Mouse (Mus musculus): ENCODE data around the gene Slc4a1. TPM values are rescaled to one million over a fixed set of nuclear protein-coding genes. Genes with fewer than 3 reads are reported as not detected.
"Not testable (repeated sequence)": the region's sequence is repeated elsewhere in the genome, so short reads cannot be mapped to it uniquely, and the experiment has no call there.

Slc4a1 gene
- total RNA-seq, 1 experiment from 2014 or later, result 1.0 TPM

- DNase-seq, result no peak
Measured at GRCm38 (mm10) chr11:102398007-102398825, 32.2 kb upstream of the Slc4a1 start.

- DNase-seq, result no peak
Measured at GRCm38 (mm10) chr11:102396671-102397141, 30.7 kb upstream of the Slc4a1 start.

GRCm38 (mm10) chr11:102396263-102396662 lies 30.3 kb upstream of the Slc4a1 start:
- DNase-seq, result no peak

GRCm38 (mm10) chr11:102395250-102395649 lies 29.2 kb upstream of the Slc4a1 start:
- DNase-seq, result no peak

GRCm38 (mm10) chr11:102394421-102395124 lies 28.6 kb upstream of the Slc4a1 start:
- DNase-seq, result no peak

- DNase-seq, result no peak
Measured at GRCm38 (mm10) chr11:102393719-102394420, 27.9 kb upstream of the Slc4a1 start.

GRCm38 (mm10) chr11:102393238-102393634 lies 27.2 kb upstream of the Slc4a1 start, which contains the start of gene Rundc3a:
Rundc3a (plus strand) TSS chr11:102393403.
- peak; percentile 92 for DNase-seq

- DNase-seq, result no peak
Measured at GRCm38 (mm10) chr11:102392441-102393237, 26.6 kb upstream of the Slc4a1 start.

GRCm38 (mm10) chr11:102389436-102389835 lies 23.4 kb upstream of the Slc4a1 start:
- not testable (repeated sequence) for DNase-seq

GRCm38 (mm10) chr11:102386121-102386520 lies 20.1 kb upstream of the Slc4a1 start:
- DNase-seq, result no peak

GRCm38 (mm10) chr11:102385075-102385474 lies 19.1 kb upstream of the Slc4a1 start:
- no peak for DNase-seq

- DNase-seq, result no peak
Measured at GRCm38 (mm10) chr11:102384418-102384817, 18.4 kb upstream of the Slc4a1 start.

- no peak for DNase-seq
Measured at GRCm38 (mm10) chr11:102383365-102384136, 17.5 kb upstream of the Slc4a1 start.

GRCm38 (mm10) chr11:102382794-102383193 lies 16.8 kb upstream of the Slc4a1 start:
- no peak for DNase-seq

GRCm38 (mm10) chr11:102381341-102382100 lies 15.5 kb upstream of the Slc4a1 start:
- no peak for DNase-seq

- DNase-seq, result no peak
Measured at GRCm38 (mm10) chr11:102380091-102380490, 14.1 kb upstream of the Slc4a1 start.

- DNase-seq, result no peak
Measured at GRCm38 (mm10) chr11:102377186-102377585, 11.2 kb upstream of the Slc4a1 start.

GRCm38 (mm10) chr11:102376196-102376835 lies 10.3 kb upstream of the Slc4a1 start:
- DNase-seq, result no peak
